Comparison of ENCODE assay signal across 8 mouse cellular contexts in genomic region chr8:127552161-127552595, GRCm38 (mm10).
DNase-seq lines count a peak whose midpoint lies in the region; ATAC-seq and TF ChIP-seq lines count a peak whose summit lies in the region.

No protein-coding gene starts in this region.

- dilution Hi-C loops in CH12.LX (cut with MboI; ENCODE audit: extremely low pct_ligation_motif_present, extremely low pct_unique_long_range_greater_than_20kb, low sequenced_read_pairs): no loop called here

- no peak overlapping the region for H3K4me2 ChIP-seq in CH12.LX (ENCODE audit: insufficient read depth, low read depth, poor library complexity, severe bottlenecking)
- H3K4me2 ChIP-seq in hindbrain, embryonic 12.5 days (replicated peaks): no peak overlapping the region
- H3K4me2 ChIP-seq in limb, embryonic 11.5 days (ENCODE audit: low read depth, severe bottlenecking): no peak overlapping the region; the same call in 1 of the 2 replicates
- peak overlapping the region; percentile 19; the same call in 1 of the 2 replicates for H3K4me2 ChIP-seq in neural tube, embryonic 14.5 days (ENCODE audit: low read depth, low read length)

- ATAC-seq in hindbrain, embryonic 12.5 days (ENCODE audit: low FRiP score): peak; percentile 65
- ATAC-seq in limb, embryonic 11.5 days (ENCODE audit: insufficient number of reproducible peaks, low FRiP score, low TSS enrichment, low read depth): peak; percentile 49; the same call in 1 of the 2 replicates
- ATAC-seq in neural tube, embryonic 14.5 days (ENCODE audit: low read depth): peak; percentile 76
- no peak for ATAC-seq in activated CD4-positive, CD25-positive, alpha-beta regulatory T cell, adult 4 months
- ATAC-seq in erythroid progenitor cell, adult 5-6 weeks (replicated peaks; ENCODE audit: low FRiP score, poor library complexity, severe bottlenecking): no peak

- no peak overlapping the region for H3K4me3 ChIP-seq in CH12.LX (replicated peaks in 1 of 3; ENCODE audit: low read depth in 2 of 3, low read length in 2 of 3, poor library complexity in 1 of 3)
- no peak overlapping the region for H3K4me3 ChIP-seq in hindbrain, embryonic 12.5 days
- H3K4me3 ChIP-seq in limb, embryonic 11.5 days (ENCODE audit: low read depth, low read length): no peak overlapping the region
- H3K4me3 ChIP-seq in neural tube, embryonic 14.5 days (ENCODE audit: low read depth, low read length): no peak overlapping the region

- no peaks in the 10 kb centered on the region for H3K4me1 ChIP-seq in CH12.LX (ENCODE audit: control insufficient read depth in 1 of 2, insufficient read depth in 2 of 2)
- H3K4me1 ChIP-seq in hindbrain, embryonic 12.5 days: peaks cover 16% of the 10 kb centered on the region
- H3K4me1 ChIP-seq in limb, embryonic 11.5 days (ENCODE audit: control insufficient read depth, insufficient read depth, low read length): peaks cover 18% of the 10 kb centered on the region
- peaks cover 22% of the 10 kb centered on the region for H3K4me1 ChIP-seq in neural tube, embryonic 14.5 days (ENCODE audit: control insufficient read depth, insufficient read depth, low read length)

- in situ Hi-C loops in CH12.LX (cut with MboI; ENCODE audit: low pct_ligation_motif_present, low pct_unique_long_range_greater_than_20kb, low sequenced_read_pairs): no loop called here

- H3K79me2 ChIP-seq in CH12.LX (replicated peaks; ENCODE audit: control insufficient read depth, extremely low read depth, insufficient read depth, poor library complexity, severe bottlenecking): no peaks in the 10 kb centered on the region

- H3K9me3 ChIP-seq in CH12.LX (replicated peaks; ENCODE audit: low read length): no peaks in the 10 kb centered on the region
- no peaks in the 10 kb centered on the region for H3K9me3 ChIP-seq in hindbrain, embryonic 12.5 days (replicated peaks)
- no peaks in the 10 kb centered on the region for H3K9me3 ChIP-seq in limb, embryonic 11.5 days (ENCODE audit: control insufficient read depth, low read length)
- no peaks in the 10 kb centered on the region for H3K9me3 ChIP-seq in neural tube, embryonic 14.5 days (ENCODE audit: control insufficient read depth, low read length)

- no peaks in the 10 kb centered on the region for H3K36me3 ChIP-seq in CH12.LX (replicated peaks in 1 of 2; ENCODE audit: control insufficient read depth in 1 of 2, insufficient read depth in 1 of 2, low read length in 1 of 2)
- no peaks in the 10 kb centered on the region for H3K36me3 ChIP-seq in hindbrain, embryonic 12.5 days
- H3K36me3 ChIP-seq in limb, embryonic 11.5 days (ENCODE audit: control insufficient read depth, insufficient read depth, low read length): no peaks in the 10 kb centered on the region
- H3K36me3 ChIP-seq in neural tube, embryonic 14.5 days (ENCODE audit: control insufficient read depth, insufficient read depth, low read length): no peaks in the 10 kb centered on the region

- no peak for DNase-seq in CH12.LX (ENCODE audit: extremely low read depth)
- DNase-seq in Muller cell, postnatal 12 days (ENCODE audit: inconsistent ontology term): peak; percentile 31
- peak; percentile 50 for DNase-seq in limb, embryonic 11.5 days (ENCODE audit: low spot score)
- no peak for DNase-seq in heart, postnatal 4 days

- 46% methylated on average over 11 of the region's 11 CpGs for WGBS in hindbrain, embryonic 12.5 days
- 39% methylated on average over 11 of the region's 11 CpGs for WGBS in limb, embryonic 11.5 days
- WGBS in neural tube, embryonic 14.5 days: 16% methylated on average over 11 of the region's 11 CpGs

- TF ChIP-seq POLR2A in CH12.LX (IDR thresholded peaks at IDR 0.05; ENCODE audit: low read depth, low read length): no peak

- 0 out of 4 replicates have a peak, but pooled peaks of 1 of the 2 experiments have one; percentile 3 for TF ChIP-seq CTCF in CH12.LX (conservative IDR thresholded peaks at IDR 0.05 in 1 of 2, IDR thresholded peaks at IDR 0.05 in 1 of 2; ENCODE audit: low read depth in 2 of 2, low read length in 2 of 2)

- TF ChIP-seq EP300 in CH12.LX (IDR thresholded peaks at IDR 0.05; ENCODE audit: low read length): no peak

- peak; percentile 4 for TF ChIP-seq RAD21 in CH12.LX (IDR thresholded peaks at IDR 0.05; ENCODE audit: low read depth, low read length)

- no peak overlapping the region for H3K27ac ChIP-seq in CH12.LX (ENCODE audit: insufficient read depth, low read depth)
- H3K27ac ChIP-seq in hindbrain, embryonic 12.5 days: no peak overlapping the region
- H3K27ac ChIP-seq in limb, embryonic 11.5 days (replicated peaks; ENCODE audit: low read depth, low read length): no peak overlapping the region
- H3K27ac ChIP-seq in neural tube, embryonic 14.5 days (ENCODE audit: low read depth, low read length): peak overlapping the region; percentile 49

- H3K27me3 ChIP-seq in CH12.LX (replicated peaks): no peaks in the 10 kb centered on the region
- H3K27me3 ChIP-seq in hindbrain, embryonic 12.5 days: no peaks in the 10 kb centered on the region
- no peaks in the 10 kb centered on the region for H3K27me3 ChIP-seq in limb, embryonic 11.5 days (ENCODE audit: control insufficient read depth, insufficient read depth, low read length)
- H3K27me3 ChIP-seq in neural tube, embryonic 14.5 days (ENCODE audit: control insufficient read depth, insufficient read depth, low read length): no peaks in the 10 kb centered on the region

- no peak overlapping the region for H3K9ac ChIP-seq in CH12.LX (ENCODE audit: insufficient read depth, low read depth)
- no peak overlapping the region for H3K9ac ChIP-seq in hindbrain, embryonic 12.5 days
- H3K9ac ChIP-seq in limb, embryonic 11.5 days (ENCODE audit: low read length): no peak overlapping the region
- no peak overlapping the region for H3K9ac ChIP-seq in neural tube, embryonic 14.5 days (replicated peaks; ENCODE audit: low read depth, low read length)

TF ChIP-seq in CH12.LX, 34 proteins besides CTCF, POLR2A, EP300 and RAD21:
- no peak for TF ChIP-seq TBP (conservative IDR thresholded peaks at IDR 0.05; ENCODE audit: low read depth, low read length)
- TF ChIP-seq E2F4 (IDR thresholded peaks at IDR 0.05; ENCODE audit: insufficient replicate concordance, low read depth, low read length): no peak
- TF ChIP-seq IRF4 (IDR thresholded peaks at IDR 0.05; ENCODE audit: low read depth, low read length): no peak
- TF ChIP-seq TCF12 (IDR thresholded peaks at IDR 0.05; ENCODE audit: low read depth, low read length): no peak
- no peak for TF ChIP-seq MAZ (IDR thresholded peaks at IDR 0.05; ENCODE audit: low read depth, low read length)
- TF ChIP-seq USF2 (conservative IDR thresholded peaks at IDR 0.05; ENCODE audit: low read depth, low read length): no peak
- TF ChIP-seq MYC (IDR thresholded peaks at IDR 0.05; ENCODE audit: low read depth, low read length): no peak
- TF ChIP-seq NRF1 (IDR thresholded peaks at IDR 0.05; ENCODE audit: low read depth, low read length): no peak
- no peak for TF ChIP-seq ETS1 (conservative IDR thresholded peaks at IDR 0.05; ENCODE audit: low read depth, low read length)
- no peak for TF ChIP-seq NELFE (IDR thresholded peaks at IDR 0.05; ENCODE audit: low read depth, low read length)
- no peak for TF ChIP-seq PAX5 (IDR thresholded peaks at IDR 0.05; ENCODE audit: low read length)
- TF ChIP-seq SIN3A (IDR thresholded peaks at IDR 0.05; ENCODE audit: low read length): no peak
- no peak for TF ChIP-seq ZC3H11A (IDR thresholded peaks at IDR 0.05; ENCODE audit: low read depth, low read length)

Comparison
In these comparisons a context has a peak if more than half of its experiments do, and no peak if none do; other contexts are left out.
1. DNase-seq: peak in Muller cell, postnatal 12 days (single experiment) and limb, embryonic 11.5 days (single experiment); none in CH12.LX (single experiment) and heart, postnatal 4 days (single experiment).
2. ATAC-seq: peak in hindbrain, embryonic 12.5 days (single experiment), limb, embryonic 11.5 days (single experiment) and neural tube, embryonic 14.5 days (single experiment); none in activated CD4-positive, CD25-positive, alpha-beta regulatory T cell, adult 4 months (single experiment) and erythroid progenitor cell, adult 5-6 weeks (single experiment).